Mouse (Mus musculus): ENCODE results near the gene Clta. TPM values are rescaled to one million over a fixed set of nuclear protein-coding genes. Genes with fewer than 3 reads are reported as not detected.

The Clta gene
- total RNA-seq (2021) = 100 to 1,000 TPM; 285 to 293 TPM
- long read RNA-seq, experiment 1, transcript Clta-204 (6 exons, 1,099 nt) = minor isoform, 7 of 89 reads
- long read RNA-seq, experiment 1, transcript Clta-203 (6 exons, 1,121 nt) = minor isoform, 6 of 89 reads
- long read RNA-seq, experiment 1, transcript Clta-206 (5 exons, 1,079 nt) = minor isoform, 11 of 89 reads
- long read RNA-seq, experiment 1, transcript Clta-205 (7 exons, 1,135 nt) = major isoform, 57 of 89 reads
- long read RNA-seq, experiment 1, partial matches to known transcripts = 2 of 89 reads
- long read RNA-seq, experiment 1, other reads (novel, unspliced or antisense) = 4 of 89 reads
- long read RNA-seq, experiment 2, transcript Clta-204 (6 exons, 1,099 nt) = minor isoform, 15 of 120 reads
- long read RNA-seq, experiment 2, transcript Clta-203 (6 exons, 1,121 nt) = minor isoform, 16 of 120 reads
- long read RNA-seq, experiment 2, transcript Clta-206 (5 exons, 1,079 nt) = minor isoform, 15 of 120 reads
- long read RNA-seq, experiment 2, transcript Clta-205 (7 exons, 1,135 nt) = major isoform, 64 of 120 reads
- long read RNA-seq, experiment 2, partial matches to known transcripts = 6 of 120 reads
- long read RNA-seq, experiment 2, other reads (novel, unspliced or antisense) = 3 of 120 reads

DNA sequence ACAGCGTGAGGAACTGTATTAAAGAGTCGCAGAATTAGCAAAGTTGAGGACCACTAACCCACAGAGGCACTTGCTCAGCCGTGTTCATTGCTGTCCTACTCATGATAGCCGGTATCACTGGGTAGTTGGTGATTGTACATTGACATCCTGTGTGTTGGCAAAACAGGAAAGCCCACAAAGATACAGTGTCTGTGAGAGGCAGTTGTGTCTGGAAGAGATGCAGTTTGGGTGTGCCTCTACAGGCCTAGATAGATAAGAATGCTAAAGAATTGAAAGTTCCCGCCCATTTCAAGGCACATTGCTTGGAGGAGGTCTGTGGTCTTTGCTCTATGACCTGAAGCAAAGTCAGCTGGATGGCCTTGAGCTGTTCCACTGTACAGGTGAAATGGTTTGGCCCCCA, at the start of gene Clta:
Gene Clta (plus strand): TSS at position 327 of the 400 bp plus-strand sequence.
- Histone ChIP-seq H3K4me3 (no peak within 1 kb of the TSS), H3K27ac (no peak within 1 kb of the TSS)
- no peak for TF ChIP-seq CTCF (conservative IDR thresholded peaks at IDR 0.05)
- DNase-seq (ENCODE audit: low spot score in 2 of 2) = no peak

DNA sequence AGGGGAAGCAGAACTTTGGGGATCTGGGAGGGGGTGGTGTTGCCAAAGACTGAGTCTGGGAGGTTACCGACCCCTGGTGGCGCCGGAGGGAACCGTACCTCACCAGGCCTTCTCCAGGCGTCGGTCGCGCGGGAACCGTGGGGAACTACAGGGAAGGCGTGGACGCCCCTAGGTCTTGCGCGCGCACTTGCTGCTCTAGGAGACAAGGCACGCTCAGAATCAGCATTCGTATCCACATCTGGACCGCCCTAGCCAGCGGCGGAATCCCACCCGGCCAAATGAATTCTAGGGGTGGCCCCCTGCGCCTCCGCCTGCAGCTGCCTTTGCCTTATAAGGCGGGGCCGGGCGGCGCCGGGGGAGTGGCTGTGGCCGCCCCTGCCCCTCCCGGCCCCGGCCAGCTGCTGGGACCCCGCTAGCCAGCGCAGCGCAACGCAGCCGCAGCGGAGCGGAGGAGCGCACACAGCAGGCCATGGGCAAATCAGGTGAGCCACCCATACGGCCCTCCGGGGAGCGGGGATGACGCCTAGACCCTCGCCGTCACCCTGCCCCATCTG, 46.9 kb upstream of the Clta start, which contains the start of gene Glipr2:
Gene Glipr2 (plus strand): TSS at position 110 of the 554 bp plus-strand sequence.
- DNase-seq (ENCODE audit: low spot score in 2 of 2) = peak in 1 of 2 experiments; percentile 67
- Histone ChIP-seq H3K27ac (no peak within 1 kb of the TSS), H3K4me3 (peak within 1 kb of the TSS; percentile 63)
- peak; percentile 86 for TF ChIP-seq CTCF (conservative IDR thresholded peaks at IDR 0.05)

- Histone ChIP-seq H3K27ac (no peak overlapping the region), H3K4me3 (peak overlapping the region; percentile 63)
- peak in 1 of 2 experiments; percentile 11 for DNase-seq (ENCODE audit: low spot score in 2 of 2)
- TF ChIP-seq CTCF (conservative IDR thresholded peaks at IDR 0.05) = no peak
These were observed 46.3 kb upstream of the Clta start for GRCm38 (mm10) chr4:43957846-43958461.

GRCm38 (mm10) chr4:43959523-43960179, 44.6 kb upstream of the Clta start:
- TF ChIP-seq CTCF (conservative IDR thresholded peaks at IDR 0.05) = no peak
- no peak for DNase-seq (ENCODE audit: low spot score in 2 of 2)
- no peak overlapping the region for H3K27ac ChIP-seq
- no peak overlapping the region for H3K4me3 ChIP-seq

GRCm38 (mm10) chr4:43960207-43960606, 44.0 kb upstream of the Clta start:
- no peak for DNase-seq (ENCODE audit: low spot score in 2 of 2)
- no peak for TF ChIP-seq CTCF (conservative IDR thresholded peaks at IDR 0.05)
- Histone ChIP-seq H3K27ac (no peak overlapping the region), H3K4me3 (no peak overlapping the region)

DNA sequence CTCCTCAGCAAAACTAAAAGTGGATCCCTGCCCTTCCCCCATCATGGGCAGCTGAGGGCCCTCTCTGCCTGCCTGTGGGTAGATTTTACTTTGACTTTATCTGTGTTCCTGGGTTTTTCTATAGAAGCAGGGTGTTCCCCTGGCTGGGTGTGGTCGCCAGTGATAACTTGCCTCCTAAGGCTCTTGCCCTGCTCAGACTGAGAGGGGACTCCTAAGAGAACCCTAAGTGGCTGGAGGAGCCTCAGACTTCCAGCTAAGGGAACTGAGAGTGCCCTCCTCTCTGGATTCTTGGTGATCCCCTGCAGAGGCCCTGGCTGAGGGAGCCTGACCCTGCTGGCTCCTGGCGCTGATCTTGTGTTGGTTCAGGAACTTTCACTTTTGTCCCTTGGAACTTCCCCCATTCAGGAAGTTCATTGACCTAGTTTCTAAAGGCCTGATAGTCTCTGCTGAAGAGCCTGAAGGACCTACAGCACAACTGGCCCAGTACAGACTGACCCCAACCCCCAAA, 39.9 kb upstream of the Clta start:
- no peak for DNase-seq (ENCODE audit: low spot score in 2 of 2)
- TF ChIP-seq CTCF (conservative IDR thresholded peaks at IDR 0.05) = no peak
- H3K4me3 ChIP-seq = no peak overlapping the region
- H3K27ac ChIP-seq = no peak overlapping the region

GRCm38 (mm10) chr4:43964951-43965684, 39.1 kb upstream of the Clta start:
- DNase-seq (ENCODE audit: low spot score in 2 of 2) = no peak
- TF ChIP-seq CTCF (conservative IDR thresholded peaks at IDR 0.05) = no peak
- no peak overlapping the region for H3K4me3 ChIP-seq
- H3K27ac ChIP-seq = no peak overlapping the region

DNA sequence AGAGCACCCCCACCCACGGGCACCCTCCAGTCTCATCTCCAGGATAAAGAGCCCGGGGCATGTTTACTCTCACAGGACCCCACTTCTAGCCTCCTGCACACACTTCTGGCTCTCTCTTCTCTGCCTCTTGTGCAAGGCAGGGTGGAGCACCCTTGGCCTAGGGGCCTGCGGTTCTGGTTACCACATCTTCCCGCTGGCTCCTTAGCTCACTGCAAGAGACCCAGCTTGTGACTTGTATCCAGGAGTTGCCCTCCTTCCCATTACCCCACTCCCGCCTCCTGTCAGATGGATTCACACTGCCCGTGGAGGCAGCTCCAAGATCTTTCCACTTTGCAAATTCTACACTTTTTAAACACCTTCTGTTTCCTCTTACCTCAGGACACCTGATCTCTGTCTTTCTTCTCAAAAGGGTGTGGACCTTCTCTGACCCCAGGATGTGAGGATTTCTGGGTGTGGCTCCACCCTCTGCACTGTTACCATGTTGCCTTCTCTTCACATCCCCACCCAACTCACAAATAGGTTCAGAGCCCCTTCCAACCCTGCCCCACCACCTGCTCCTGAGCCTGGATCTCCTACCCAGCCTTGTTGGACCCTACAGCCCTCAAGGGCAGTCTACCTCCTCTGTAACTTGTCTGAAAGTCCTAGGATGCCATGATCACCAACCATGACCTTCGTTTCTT, 38.3 kb upstream of the Clta start:
- no peak overlapping the region for H3K4me3 ChIP-seq
- H3K27ac ChIP-seq = no peak overlapping the region
- DNase-seq (ENCODE audit: low spot score in 2 of 2) = no peak
- no peak for TF ChIP-seq CTCF (conservative IDR thresholded peaks at IDR 0.05)

DNA sequence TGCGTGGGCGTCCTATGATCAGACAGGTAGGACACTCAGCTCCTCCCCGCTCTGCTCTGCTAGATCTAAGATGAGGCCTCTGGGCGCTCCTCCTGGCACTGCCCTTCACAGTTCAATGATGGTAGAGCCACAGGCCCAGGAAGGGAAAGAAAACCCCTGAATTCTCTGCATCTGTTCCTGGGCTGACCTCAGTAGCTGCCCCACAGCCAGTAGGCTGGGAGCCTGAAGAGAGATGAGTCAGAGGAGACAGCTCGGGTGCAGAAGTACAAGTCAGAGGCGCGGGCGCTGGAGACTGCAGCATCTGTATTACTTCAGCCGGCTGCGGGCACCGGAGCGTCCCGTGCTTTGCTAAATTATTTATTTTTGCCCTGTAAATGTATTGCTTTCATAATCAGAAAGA, 35.6 kb upstream of the Clta start:
- peak in 1 of 2 experiments; percentile 18 for DNase-seq (ENCODE audit: low spot score in 2 of 2)

DNA sequence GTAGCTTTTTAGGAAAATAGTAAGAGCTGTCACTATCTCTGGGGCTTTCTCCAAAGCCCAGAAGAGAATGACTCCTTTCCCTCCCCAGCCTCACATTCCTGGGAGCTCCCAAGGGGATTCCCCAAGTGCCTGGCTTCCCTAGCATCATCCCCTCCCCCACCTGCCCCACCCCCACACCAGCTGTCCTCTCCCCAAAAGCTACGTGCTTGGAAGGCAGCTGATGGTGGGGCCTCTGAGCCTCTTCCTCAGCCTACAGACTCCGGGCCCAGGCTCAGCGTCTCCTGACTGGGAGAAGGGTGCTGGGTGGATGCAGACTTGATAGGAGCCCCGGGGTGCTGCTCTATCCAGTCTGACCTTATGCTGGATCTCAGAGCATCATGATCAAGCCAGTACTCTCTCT, 34.9 kb upstream of the Clta start:
- Histone ChIP-seq H3K4me3 (no peak overlapping the region), H3K27ac (no peak overlapping the region)
- no peak for TF ChIP-seq CTCF (conservative IDR thresholded peaks at IDR 0.05)
- DNase-seq (ENCODE audit: low spot score in 2 of 2) = no peak

More for the DNA sequence above, 35.6 kb upstream of the Clta start:
- Histone ChIP-seq H3K4me3 (no peak overlapping the region), H3K27ac (no peak overlapping the region)
- TF ChIP-seq CTCF (conservative IDR thresholded peaks at IDR 0.05) = no peak
